Mouse (Mus musculus) CH12.LX (cell line): ENCODE data around the gene Pawr. TPM values are rescaled to one million over a fixed set of nuclear protein-coding genes. Genes with fewer than 3 reads are reported as not detected.

Source experiments
- DNase-seq: peaks from one replicate; pipeline ENCODE4 v3.0.0-alpha.2; 2013; ENCODE audit errors: extremely low read depth
- H3K27ac ChIP-seq: 2 replicates; pipeline ENCODE4 v1.5.1; 2012; ENCODE audit warnings: low read depth, mild to moderate bottlenecking, control low read depth, moderate library complexity; ENCODE audit not compliant: insufficient read depth
- H3K27me3 ChIP-seq: replicated peaks from 2 replicates; pipeline ENCODE3; 2012; ENCODE audit warnings: inconsistent platforms
- H3K36me3 ChIP-seq, 2 experiments: replicated peaks in 1 of 2; 2 replicates each; pipeline versions ENCODE3 to v1.6.1; 2012; ENCODE audit warnings: inconsistent platforms in 1 of 2, low read length in 1 of 2, mild to moderate bottlenecking in 1 of 2, mixed read lengths in 1 of 2, moderate library complexity in 1 of 2; ENCODE audit not compliant: control insufficient read depth in 1 of 2, insufficient read depth in 1 of 2
- H3K4me1 ChIP-seq, 2 experiments: 2 replicates each; pipeline ENCODE4 v1.6.1; 2012; ENCODE audit warnings: inconsistent platforms in 1 of 2, moderate library complexity in 1 of 2; ENCODE audit not compliant: insufficient read depth in 2 of 2, control insufficient read depth in 1 of 2
- H3K4me2 ChIP-seq: 2 replicates; pipeline ENCODE4 v1.6.1; 2012; ENCODE audit warnings: low read depth, mild to moderate bottlenecking, control low read depth; ENCODE audit not compliant: poor library complexity, insufficient read depth, severe bottlenecking
- H3K4me3 ChIP-seq, 3 experiments: fragments of 150-350 bp in 1 of 3; sonication (generic) in 1 of 3; replicated peaks in 1 of 3; 2 replicates each; pipeline versions ENCODE3 to v1.5.1; 2011 to 2012; ENCODE audit warnings: low read depth in 2 of 3, low read length in 2 of 3, mild to moderate bottlenecking in 2 of 3, moderate library complexity in 2 of 3, control low read depth in 1 of 3, improper control_type of control experiment in 1 of 3, inconsistent platforms in 1 of 3, mixed read lengths in 1 of 3; ENCODE audit not compliant: poor library complexity in 1 of 3
- H3K79me2 ChIP-seq: replicated peaks from 2 replicates; pipeline ENCODE4 v1.6.1; 2012; ENCODE audit warnings: mild to moderate bottlenecking, moderate library complexity; ENCODE audit not compliant: control insufficient read depth, poor library complexity, insufficient read depth, severe bottlenecking; ENCODE audit errors: extremely low read depth
- H3K9ac ChIP-seq: 2 replicates; pipeline ENCODE4 v1.6.1; 2012; ENCODE audit warnings: low read depth, mild to moderate bottlenecking, control low read depth, moderate library complexity; ENCODE audit not compliant: insufficient read depth
- H3K9me3 ChIP-seq: replicated peaks from 2 replicates; pipeline ENCODE3; 2012; ENCODE audit warnings: low read length, inconsistent platforms, mixed read lengths
- BHLHE40 ChIP-seq: IDR thresholded peaks from 2 replicates; pipeline ENCODE4 v1.6.1; 2011; ENCODE audit warnings: mild to moderate bottlenecking, low read depth, low read length, improper control_type of control experiment
- CHD1 ChIP-seq: IDR thresholded peaks from 2 replicates; pipeline ENCODE4 v1.6.1; 2012; ENCODE audit warnings: low read depth, low read length, improper control_type of control experiment, inconsistent platforms
- CHD2 ChIP-seq: IDR thresholded peaks from 2 replicates; pipeline ENCODE4 v1.6.1; 2011; ENCODE audit warnings: low read length, improper control_type of control experiment
- CTCF ChIP-seq, 2 experiments: IDR thresholded peaks in 1 of 2; conservative IDR thresholded peaks in 1 of 2; 2 replicates each; pipeline ENCODE4 v1.5.1; 2011 to 2012; ENCODE audit warnings: low read depth in 2 of 2, low read length in 2 of 2, improper control_type of control experiment in 1 of 2, inconsistent platforms in 1 of 2, mild to moderate bottlenecking in 1 of 2, moderate library complexity in 1 of 2
- ELF1 ChIP-seq: IDR thresholded peaks from 2 replicates; pipeline ENCODE4 v1.6.1; 2014; ENCODE audit warnings: low read depth, mild to moderate bottlenecking, inconsistent platforms, low read length, improper control_type of control experiment
- EP300 ChIP-seq: IDR thresholded peaks from 2 replicates; pipeline ENCODE4 v1.6.1; 2011; ENCODE audit warnings: low read length, improper control_type of control experiment
- IRF4 ChIP-seq: IDR thresholded peaks from 2 replicates; pipeline ENCODE4 v1.6.1; 2014; ENCODE audit warnings: low read depth, mild to moderate bottlenecking, inconsistent platforms, low read length, improper control_type of control experiment
- KAT2A ChIP-seq: IDR thresholded peaks from 2 replicates; pipeline ENCODE4 v1.6.1; 2012; ENCODE audit warnings: low read length, improper control_type of control experiment, inconsistent platforms; ENCODE audit not compliant: insufficient replicate concordance
- MAZ ChIP-seq: IDR thresholded peaks from 2 replicates; pipeline ENCODE4 v1.6.1; 2012; ENCODE audit warnings: low read depth, mild to moderate bottlenecking, inconsistent platforms, low read length, improper control_type of control experiment, moderate library complexity
- MEF2A ChIP-seq: IDR thresholded peaks from 2 replicates; pipeline ENCODE4 v1.6.1; 2014; ENCODE audit warnings: low read depth, mild to moderate bottlenecking, inconsistent platforms, low read length, improper control_type of control experiment, borderline replicate concordance
- MXI1 ChIP-seq: IDR thresholded peaks from 2 replicates; pipeline ENCODE4 v1.6.1; 2011; ENCODE audit warnings: mild to moderate bottlenecking, low read depth, low read length, improper control_type of control experiment
- MYC ChIP-seq: IDR thresholded peaks from 2 replicates; pipeline ENCODE4 v1.6.1; 2011; ENCODE audit warnings: low read depth, mild to moderate bottlenecking, improper control_type of control experiment, low read length
- PAX5 ChIP-seq: IDR thresholded peaks from 2 replicates; pipeline ENCODE4 v1.6.1; 2012; ENCODE audit warnings: low read length, inconsistent platforms, mixed read lengths
- POLR2AphosphoS2 ChIP-seq: IDR thresholded peaks from 2 replicates; pipeline ENCODE4 v1.6.1; 2011; ENCODE audit warnings: low read depth, low read length, improper control_type of control experiment
- RAD21 ChIP-seq: IDR thresholded peaks from 2 replicates; pipeline ENCODE4 v1.6.1; 2011; ENCODE audit warnings: low read depth, mild to moderate bottlenecking, low read length, improper control_type of control experiment, moderate library complexity
- RCOR1 ChIP-seq: conservative IDR thresholded peaks from 2 replicates; pipeline ENCODE4 v1.6.1; 2012; ENCODE audit warnings: low read depth, mild to moderate bottlenecking, inconsistent platforms, low read length, improper control_type of control experiment
- SIN3A ChIP-seq: IDR thresholded peaks from 2 replicates; pipeline ENCODE4 v1.6.1; 2012; ENCODE audit warnings: low read length, improper control_type of control experiment, inconsistent platforms
- SMC3 ChIP-seq: IDR thresholded peaks from 2 replicates; pipeline ENCODE4 v1.6.1; 2011; ENCODE audit warnings: low read depth, low read length, improper control_type of control experiment
- TBP ChIP-seq: conservative IDR thresholded peaks from 2 replicates; pipeline ENCODE4 v1.6.1; 2011; ENCODE audit warnings: low read depth, low read length, improper control_type of control experiment
- TCF12 ChIP-seq: IDR thresholded peaks from 2 replicates; pipeline ENCODE4 v1.6.1; 2014; ENCODE audit warnings: low read depth, mild to moderate bottlenecking, inconsistent platforms, low read length, improper control_type of control experiment
- UBTF ChIP-seq: IDR thresholded peaks from 2 replicates; pipeline ENCODE4 v1.6.1; 2012; ENCODE audit warnings: low read depth, mild to moderate bottlenecking, inconsistent platforms, low read length, improper control_type of control experiment, moderate library complexity
- USF1 ChIP-seq: IDR thresholded peaks from 2 replicates; pipeline ENCODE4 v1.6.1; 2014; ENCODE audit warnings: low read depth, mild to moderate bottlenecking, inconsistent platforms, low read length, improper control_type of control experiment
- ZKSCAN1 ChIP-seq: IDR thresholded peaks from 2 replicates; pipeline ENCODE4 v1.6.1; 2012; ENCODE audit warnings: low read depth, inconsistent platforms, low read length, improper control_type of control experiment, borderline replicate concordance
- ZNF384 ChIP-seq: IDR thresholded peaks from 2 replicates; pipeline ENCODE4 v1.6.1; 2012; ENCODE audit warnings: low read depth, low read length, improper control_type of control experiment, inconsistent platforms
- dilution Hi-C: fragments of 300-500 bp; cut with MboI; formaldehyde crosslinking; loops from 2 replicates; pipeline ENCODE4 v1.14.3; 2020; ENCODE audit warnings: low sequenced_read_pairs; ENCODE audit not compliant: extremely low pct_unique_long_range_greater_than_20kb, extremely low pct_ligation_motif_present
- in situ Hi-C: fragments of 300-500 bp; cut with MboI; formaldehyde crosslinking; loops from 3 replicates; pipeline ENCODE4 v1.14.3; 2019; ENCODE audit warnings: low sequenced_read_pairs, low pct_ligation_motif_present, low pct_unique_long_range_greater_than_20kb, mixed read lengths
- polyA plus RNA-seq: library from polyadenylated mRNA; unstranded; fragments of >175 nt; gene quantifications from 2 replicates; pipeline ENCODE4 v1.2.1, GENCODE M21; 2012; ENCODE audit warnings: low read depth; ENCODE audit not compliant: insufficient read length
- total RNA-seq, 2 experiments: library from RNA; depleted of rRNA; stranded (reverse); fragments of 300-350 nt in 1 of 2; fragments of >200 nt in 1 of 2; gene quantifications; 2 replicates each; pipeline ENCODE4 v1.2.3; 2012 to 2014

The Pawr gene
- total and polyA plus RNA-seq, 3 experiments = not detected

GRCm38 (mm10) chr10:108408437-108408836 is 76.5 kb downstream of the Pawr start:
- no peaks in the 10 kb centered on the region for H3K36me3 ChIP-seq
- H3K27ac ChIP-seq = no peak overlapping the region
- H3K9me3 ChIP-seq = no peaks in the 10 kb centered on the region
- H3K4me3 ChIP-seq = no peak overlapping the region
- no peak overlapping the region for H3K9ac ChIP-seq
- dilution Hi-C loops = no loop called here
- H3K4me2 ChIP-seq = no peak overlapping the region
- in situ Hi-C loops = no loop called here
- H3K27me3 ChIP-seq = no peaks in the 10 kb centered on the region
- TF ChIP-seq CHD2 (no peak), MEF2A (no peak), UBTF (no peak), USF1 (no peak), TCF12 (no peak), MXI1 (no peak), BHLHE40 (no peak), RCOR1 (no peak), POLR2AphosphoS2 (no peak), ZKSCAN1 (no peak), ELF1 (no peak), CTCF (conservative IDR thresholded peaks at IDR 0.05 in 1 of 2, IDR thresholded peaks at IDR 0.05 in 1 of 2; ENCODE audit: low read depth in 2 of 2, low read length in 2 of 2) (no peak), KAT2A (no peak), SMC3 (no peak), EP300 (no peak), PAX5 (no peak), CHD1 (no peak), RAD21 (no peak)
- DNase-seq = no peak
- no peaks in the 10 kb centered on the region for H3K4me1 ChIP-seq
- H3K79me2 ChIP-seq = no peaks in the 10 kb centered on the region

DNA sequence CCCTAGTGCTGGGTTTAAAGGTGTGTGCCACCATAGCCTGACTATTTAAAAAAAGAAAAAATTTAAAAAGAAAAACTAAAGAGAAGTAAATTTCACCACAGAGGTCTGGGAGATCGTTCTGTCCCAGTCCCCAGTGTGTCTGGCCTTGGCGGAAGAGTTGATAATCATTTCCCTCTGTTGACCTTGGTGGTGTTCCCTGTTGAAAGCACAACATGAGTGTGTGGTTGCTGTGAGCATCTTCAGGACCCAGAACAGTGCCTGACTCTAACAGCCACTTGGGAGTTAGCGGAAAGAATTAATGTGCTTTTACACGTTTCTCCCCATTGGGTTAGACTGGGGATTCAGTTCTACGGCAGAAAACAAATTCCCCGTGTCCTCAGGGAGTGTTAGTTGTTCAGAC is 77.1 kb downstream of the Pawr start:
- H3K9ac ChIP-seq = no peak overlapping the region
- H3K79me2 ChIP-seq = no peaks in the 10 kb centered on the region
- no peaks in the 10 kb centered on the region for H3K36me3 ChIP-seq
- no peaks in the 10 kb centered on the region for H3K4me1 ChIP-seq
- H3K27me3 ChIP-seq = no peaks in the 10 kb centered on the region
- H3K4me2 ChIP-seq = no peak overlapping the region
- no peak overlapping the region for H3K27ac ChIP-seq
- dilution Hi-C loops = no loop called here
- in situ Hi-C loops = no loop called here
- H3K4me3 ChIP-seq = no peak overlapping the region
- H3K9me3 ChIP-seq = no peaks in the 10 kb centered on the region
- peak; percentile 3 for DNase-seq
- TF ChIP-seq CHD2 = no peak
- TF ChIP-seq MEF2A = no peak
- no peak for TF ChIP-seq RAD21
- TF ChIP-seq BHLHE40 = no peak
- TF ChIP-seq SIN3A = no peak
- no peak for TF ChIP-seq TCF12
- no peak for TF ChIP-seq MXI1
- TF ChIP-seq USF1 = no peak
- no peak for TF ChIP-seq IRF4
- no peak for TF ChIP-seq CTCF (conservative IDR thresholded peaks at IDR 0.05 in 1 of 2, IDR thresholded peaks at IDR 0.05 in 1 of 2; ENCODE audit: low read depth in 2 of 2, low read length in 2 of 2)
- TF ChIP-seq ELF1 = no peak
- TF ChIP-seq ZNF384 = no peak
- TF ChIP-seq MAZ = no peak
- no peak for TF ChIP-seq TBP
- no peak for TF ChIP-seq MYC
- TF ChIP-seq KAT2A = no peak
- TF ChIP-seq, all 38 proteins: peak for 0
